Comparison of ENCODE assay signal across 23 mouse cellular contexts in the genomic region with DNA sequence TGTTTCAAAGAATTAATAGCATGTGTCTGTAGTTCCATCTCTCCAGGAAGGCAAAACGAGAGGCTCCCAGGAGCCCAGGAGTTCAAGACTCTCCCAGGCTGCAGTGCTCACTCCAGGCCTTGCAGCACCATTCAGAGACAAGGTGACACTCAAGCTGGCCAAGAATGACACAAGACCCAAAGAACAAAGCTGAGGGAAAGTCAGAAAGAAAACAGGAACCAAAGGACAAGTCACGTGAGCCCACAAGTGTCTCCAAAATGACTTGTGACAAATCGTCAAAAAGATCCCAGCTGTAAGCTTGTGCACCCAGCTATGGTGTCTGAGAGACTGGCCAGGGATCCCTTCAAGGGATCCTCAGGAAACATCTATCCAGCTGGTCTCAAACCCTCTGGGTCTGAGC.
"Had no signal": no experiment of that assay in that cellular context is flagged by ENCODE, and none has a peak within 500 bp of the region (broad histone marks: within the 10 kb centered on the region; RNA-seq: fewer than 3 reads in every experiment).

No protein-coding gene starts in this region.

- H3K9ac ChIP-seq: limb, embryonic 13.5 days; liver, embryonic 12.5 days; liver, embryonic 15.5 days; lung, embryonic 15.5 days; midbrain, embryonic 13.5 days; neural tube, embryonic 13.5 days had no signal

- DNase-seq: kidney, adult 18-20 months; kidney, adult 9 months; kidney, postnatal 14 days; kidney, postnatal 4 days; layer of hippocampus, adult 9-11 months; liver; lung, adult 18-20 months; lung, postnatal 10 days; lung, postnatal 4 days; thymus, adult 2 months; thymus, postnatal 14 days; thymus, postnatal 4 days had no signal

- H3K4me3 ChIP-seq: limb, embryonic 10.5 days; limb, embryonic 13.5 days; liver, embryonic 12.5 days; liver, embryonic 15.5 days; lung, embryonic 15.5 days; megakaryocyte, embryonic 14.5 days; midbrain, embryonic 10.5 days; midbrain, embryonic 13.5 days; myocyte; neural tube, embryonic 13.5 days had no signal

- H3K9me3 ChIP-seq: limb, embryonic 10.5 days; limb, embryonic 13.5 days; liver, embryonic 12.5 days; liver, embryonic 15.5 days; lung, embryonic 15.5 days; midbrain, embryonic 10.5 days had no signal

- H3K27me3 ChIP-seq: limb, embryonic 13.5 days; liver, embryonic 12.5 days; liver, embryonic 15.5 days; lung, embryonic 15.5 days; megakaryocyte, embryonic 14.5 days; midbrain, embryonic 13.5 days; neural tube, embryonic 13.5 days had no signal

- H3K36me3 ChIP-seq: limb, embryonic 10.5 days; limb, embryonic 13.5 days; liver, embryonic 12.5 days; liver, embryonic 15.5 days; lung, embryonic 15.5 days; midbrain, embryonic 10.5 days; midbrain, embryonic 13.5 days; neural tube, embryonic 13.5 days had no signal

- ATAC-seq: liver, embryonic 12.5 days; midbrain, embryonic 13.5 days; midbrain, embryonic 16.5 days had no signal

- H3K4me1 ChIP-seq: limb, embryonic 10.5 days; limb, embryonic 13.5 days; liver, embryonic 12.5 days; liver, embryonic 15.5 days; lung, embryonic 15.5 days; midbrain, embryonic 10.5 days; midbrain, embryonic 13.5 days; neural tube, embryonic 13.5 days had no signal

- H3K27ac ChIP-seq: limb, embryonic 10.5 days; limb, embryonic 13.5 days; liver, embryonic 12.5 days; liver, embryonic 15.5 days; lung, embryonic 15.5 days; midbrain, embryonic 10.5 days; midbrain, embryonic 13.5 days; neural tube, embryonic 13.5 days had no signal
